Mouse (Mus musculus): ENCODE data around the gene Rgs9.
A peak's percentile ranks its signal among the peaks of the same experiment; 100 is the strongest.

Rgs9 gene

GRCm38 (mm10) chr11:109237796-109238195 is 60.1 kb downstream of the Rgs9 start:
- DNase-seq, result no peak

DNA sequence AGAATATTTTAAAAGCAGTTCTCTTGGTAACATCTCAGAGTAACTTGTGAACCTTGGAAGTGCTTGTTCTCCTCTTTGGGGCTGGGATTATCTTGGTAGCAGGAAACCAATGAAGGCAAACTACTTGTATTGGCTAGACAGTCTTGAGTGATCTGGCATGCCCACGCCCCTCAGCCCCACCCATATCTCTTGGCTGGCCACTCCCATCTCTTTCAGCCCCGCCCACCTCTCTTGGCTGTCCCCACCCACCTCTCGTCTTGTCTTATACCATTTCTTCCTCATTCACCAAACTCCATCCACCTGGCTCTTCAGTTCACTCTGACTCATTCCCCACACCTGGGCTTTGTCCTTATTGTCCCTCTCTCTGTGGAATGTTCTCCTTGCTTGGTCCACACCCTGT is 64.3 kb downstream of the Rgs9 start:
- no peak for DNase-seq

DNA sequence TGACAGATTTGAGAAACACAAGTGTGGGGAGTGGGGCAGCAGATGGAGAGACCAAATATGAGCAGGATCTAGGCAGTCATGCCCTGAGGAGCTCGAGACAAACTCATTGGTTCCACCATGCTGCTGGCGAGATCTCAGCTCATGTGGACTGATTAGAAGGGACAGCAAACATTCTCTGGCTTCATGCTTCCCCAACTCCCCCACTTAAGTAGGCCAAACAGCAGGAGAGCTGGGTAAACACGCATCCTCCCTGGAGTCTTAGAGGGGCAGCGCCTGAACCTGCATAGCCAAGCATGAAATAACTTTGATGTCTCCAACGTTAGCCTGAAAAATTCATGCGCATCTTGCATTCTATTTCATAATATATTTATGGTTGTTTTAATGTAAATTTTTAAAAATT is 65.1 kb downstream of the Rgs9 start:
- no peak for DNase-seq

DNA sequence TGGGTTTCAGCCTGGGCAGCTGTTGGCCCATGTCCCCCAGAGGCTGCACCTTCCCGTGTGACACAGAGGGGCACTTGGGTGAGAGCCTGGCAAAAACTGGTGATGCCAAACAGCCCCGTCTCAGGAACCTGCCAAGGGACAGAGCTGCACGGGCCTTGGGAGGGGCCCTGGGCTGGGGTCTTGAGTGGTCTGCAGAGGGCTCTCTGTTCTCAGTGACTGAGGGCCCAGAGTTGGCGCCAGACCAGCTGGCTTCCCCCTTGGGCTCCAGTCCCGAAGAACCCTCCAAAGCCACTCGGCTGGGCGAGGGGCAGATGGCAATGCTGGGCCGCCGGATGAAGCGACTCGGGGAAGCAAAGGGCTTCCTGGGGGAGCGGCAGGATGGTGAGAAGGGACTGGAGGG is 70.8 kb downstream of the Rgs9 start:
- DNase-seq, result no peak

DNA sequence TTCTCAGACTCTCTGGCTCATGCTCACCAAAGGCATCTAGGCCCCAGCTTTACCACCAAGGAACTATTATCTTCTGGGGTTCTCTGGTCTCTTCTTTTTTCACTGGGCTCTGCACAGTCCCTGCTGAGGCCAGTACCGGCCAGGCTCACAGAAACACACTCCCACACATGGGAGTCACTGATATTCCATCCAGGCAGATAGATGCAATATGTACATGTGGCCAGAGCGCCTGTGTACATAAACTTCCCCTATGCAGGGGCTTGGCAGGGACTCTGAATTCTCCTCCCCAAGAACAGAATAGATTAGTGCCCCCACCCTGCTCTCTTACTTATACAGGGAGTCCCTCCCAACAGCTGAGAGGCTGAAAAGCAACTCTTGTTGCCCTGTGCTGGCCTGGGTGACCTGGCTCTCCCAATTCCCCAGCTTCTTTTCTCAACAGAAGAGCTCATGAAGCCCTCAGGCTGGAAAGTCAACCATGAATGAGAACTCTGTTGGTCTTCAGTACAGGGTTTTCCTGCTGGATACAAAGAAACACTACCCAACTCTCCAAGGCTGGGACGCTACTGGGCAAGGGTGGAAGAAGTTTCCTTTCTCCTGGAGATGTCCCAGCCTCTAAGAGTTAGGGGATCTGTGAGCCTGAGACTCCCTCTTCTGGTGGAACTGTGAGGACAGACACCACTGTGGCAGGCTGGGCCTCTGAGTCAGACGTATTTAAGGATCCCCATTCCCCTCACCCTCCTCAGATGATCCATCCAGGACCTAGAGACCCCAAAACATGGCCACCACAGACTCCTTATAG is 76.5 kb downstream of the Rgs9 start:
- no peak for DNase-seq

DNA sequence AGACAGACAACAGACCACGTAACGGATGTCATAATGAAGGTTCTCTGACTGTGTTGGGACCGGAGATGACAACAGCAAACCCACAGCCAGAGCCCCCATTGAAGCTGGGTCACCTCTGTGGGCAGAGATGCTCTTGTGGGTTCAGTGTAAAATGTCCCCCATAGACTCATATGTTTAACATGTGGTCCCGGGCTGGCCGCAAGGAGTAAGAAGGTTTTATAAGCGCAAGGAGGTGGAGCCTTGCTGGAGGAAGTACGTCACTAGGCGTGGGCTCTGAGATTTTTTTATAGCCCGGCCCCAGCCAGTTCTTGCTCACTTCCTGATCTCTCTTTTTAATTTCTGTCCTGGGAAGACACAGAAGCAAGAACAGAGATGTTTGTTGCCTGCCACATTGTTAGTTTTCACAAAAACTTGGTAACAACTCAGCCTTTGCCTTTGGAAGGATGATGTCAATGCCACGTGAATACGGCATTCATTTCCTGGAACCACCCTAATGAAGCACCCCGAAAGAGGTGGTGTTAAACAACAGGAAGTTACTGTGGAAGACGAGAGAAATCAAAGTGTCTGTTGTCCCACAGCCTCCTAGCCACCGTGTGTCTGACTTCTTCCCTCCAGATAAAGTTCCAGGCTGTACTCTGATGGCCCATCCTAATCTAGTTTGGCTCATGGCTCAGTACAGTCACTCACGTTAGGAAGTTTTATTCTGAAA is 79.1 kb downstream of the Rgs9 start:
- DNase-seq, result no peak

GRCm38 (mm10) chr11:109217827-109218536 is 79.9 kb downstream of the Rgs9 start:
- no peak for DNase-seq

- no peak for DNase-seq
Observed at GRCm38 (mm10) chr11:109210772-109211171, 87.2 kb downstream of the Rgs9 start.

DNA sequence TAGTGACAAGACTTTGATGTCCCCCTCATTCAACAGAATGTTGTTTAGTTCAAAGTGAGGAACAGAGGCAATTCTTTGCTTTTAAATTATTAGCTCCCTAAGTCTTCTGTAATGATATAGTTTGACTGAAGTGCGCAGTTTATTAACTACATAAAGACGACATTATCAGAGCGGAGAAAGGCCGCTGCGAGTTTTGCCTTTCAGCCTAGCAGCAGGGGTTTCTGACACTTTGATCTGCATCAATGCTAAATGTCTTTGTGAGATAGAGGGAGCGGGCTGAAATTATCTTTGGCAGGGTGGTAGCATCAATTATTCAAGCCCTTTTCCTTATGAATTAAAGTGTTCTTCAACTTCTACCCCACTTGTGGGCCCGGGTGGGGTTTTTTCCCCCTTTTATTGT is 87.6 kb downstream of the Rgs9 start:
- no peak for DNase-seq

- no peak for DNase-seq
Observed at GRCm38 (mm10) chr11:109206732-109207131, 91.2 kb downstream of the Rgs9 start.

DNA sequence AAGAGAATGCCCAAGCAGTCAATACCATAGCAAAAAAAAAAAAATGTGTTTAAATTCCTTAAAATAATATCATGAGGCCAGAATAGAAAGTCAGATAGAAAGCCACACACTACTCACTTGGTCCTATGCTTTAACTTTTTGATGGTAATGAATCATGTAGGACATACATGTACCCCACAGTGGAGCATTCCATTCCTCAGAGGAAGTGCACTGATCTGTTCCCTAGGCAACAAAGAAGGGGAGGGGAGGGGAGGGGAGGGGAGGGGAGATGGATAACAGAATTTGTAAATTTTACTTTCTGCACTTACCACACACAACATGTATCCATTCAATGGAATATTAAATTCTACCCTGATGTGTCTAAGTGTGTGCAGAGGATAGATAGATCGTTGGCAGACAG is 91.9 kb downstream of the Rgs9 start:
- no peak for DNase-seq

- DNase-seq, result no peak
Observed at GRCm38 (mm10) chr11:109199612-109200293, 98.2 kb downstream of the Rgs9 start.

- DNase-seq, result peak; percentile 30 to 77
Observed at GRCm38 (mm10) chr11:109192673-109193557, 105.0 kb downstream of the Rgs9 start.

DNA sequence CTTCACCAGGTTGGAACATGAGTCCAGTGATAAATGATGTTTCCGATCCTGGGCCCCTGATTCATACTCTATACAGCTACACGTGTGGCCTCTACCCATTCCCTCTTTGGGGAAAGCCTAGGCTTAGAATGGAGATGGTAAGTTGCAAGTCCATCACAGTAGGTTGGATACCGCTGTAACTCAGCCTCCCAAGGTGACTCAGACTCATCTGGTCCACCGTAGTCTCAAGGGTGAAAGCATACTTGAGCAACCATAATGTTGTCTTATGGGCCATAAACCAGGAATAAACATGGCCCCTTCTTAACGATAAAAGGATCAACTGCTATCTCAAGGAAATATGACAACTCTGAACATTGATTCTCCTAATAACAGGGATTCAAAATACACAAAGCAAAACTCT is 109.7 kb downstream of the Rgs9 start:
- no peak for DNase-seq

- no peak for DNase-seq
Observed at GRCm38 (mm10) chr11:109187631-109188184, 110.2 kb downstream of the Rgs9 start.

GRCm38 (mm10) chr11:109181118-109181517 is 116.8 kb downstream of the Rgs9 start:
- DNase-seq, result no peak

GRCm38 (mm10) chr11:109180290-109180689 is 117.6 kb downstream of the Rgs9 start:
- DNase-seq, result no peak

DNA sequence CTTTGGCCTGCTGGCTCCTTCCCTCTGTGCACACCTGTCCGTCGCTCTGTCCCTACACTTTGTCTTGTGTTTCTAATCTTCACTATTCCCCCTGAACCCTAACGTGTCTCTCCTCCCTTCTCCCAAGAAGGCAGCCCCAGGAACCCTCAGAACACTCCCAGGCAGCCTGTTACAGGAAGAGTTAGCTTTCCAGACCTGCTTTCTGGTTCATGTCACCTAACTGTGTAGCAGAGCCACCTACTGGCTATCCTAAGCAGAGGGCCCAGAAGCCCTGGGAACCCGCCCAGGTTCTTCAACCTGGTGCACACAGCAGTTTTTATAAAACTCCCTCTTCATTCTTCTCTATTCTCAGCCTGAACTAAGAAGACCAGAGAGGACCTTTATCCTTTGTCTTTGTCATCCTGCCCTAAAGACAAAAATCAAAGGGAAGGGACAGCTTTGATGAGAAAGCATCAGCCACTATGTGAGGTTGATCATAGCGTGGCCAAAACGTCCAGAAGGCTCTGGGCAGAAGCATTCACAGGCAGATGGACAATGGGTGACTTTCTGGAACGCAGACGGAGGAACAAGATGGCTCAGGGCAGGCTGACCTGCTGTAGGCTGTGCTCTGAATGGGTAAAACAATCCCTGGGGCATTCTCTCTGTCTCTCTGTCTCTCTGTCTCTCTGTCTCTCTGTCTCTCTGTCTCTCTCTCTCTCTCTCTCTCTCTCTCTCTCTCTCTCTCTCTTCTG is 119.0 kb downstream of the Rgs9 start:
- DNase-seq, result peak in 1 of 2 experiments; percentile 22

DNA sequence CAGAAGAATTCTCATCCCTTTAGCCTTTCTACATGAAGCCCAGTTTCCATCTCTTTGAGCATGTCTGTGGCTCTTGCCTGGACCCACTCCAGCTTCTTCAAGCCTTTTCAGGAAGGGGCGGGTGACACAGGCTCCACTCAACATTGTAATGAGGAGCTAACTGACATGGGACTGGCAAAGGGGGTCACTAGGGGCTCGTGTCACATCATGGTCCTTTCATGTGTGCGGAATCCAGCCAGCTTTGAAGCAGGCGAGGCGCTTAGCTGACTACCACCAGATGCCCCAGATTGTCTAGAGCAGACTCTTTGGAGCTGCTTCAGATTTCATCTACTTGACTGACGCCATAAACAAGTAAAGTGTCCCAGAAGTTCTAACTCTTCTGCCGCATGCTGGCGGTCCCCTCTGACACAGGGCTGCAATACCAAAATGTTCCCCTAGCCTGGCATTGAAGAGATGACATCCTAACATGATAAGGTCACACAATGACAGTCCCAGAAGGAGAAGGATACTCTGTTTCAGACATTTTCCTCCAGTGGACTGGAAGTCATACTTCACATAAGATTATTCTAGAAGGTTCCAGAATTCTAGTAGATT is 122.5 kb downstream of the Rgs9 start:
- DNase-seq, result no peak

All from kidney, adult 8-10 months (tissue).